Mouse (Mus musculus) adrenal gland, adult 2 months (tissue): ENCODE results near the gene Pygo1. TPM values are rescaled to one million over a fixed set of nuclear protein-coding genes. Genes with fewer than 3 reads are reported as not detected.
A peak's percentile ranks its signal among the peaks of the same experiment; 100 is the strongest.

ENCODE experiments used
- DNase-seq: peaks from one replicate; pipeline ENCODE4 v3.0.0; 2021
- polyA plus RNA-seq: library from polyadenylated mRNA; depleted of rRNA; stranded (reverse); fragments of >200 nt; gene quantifications from 2 replicates; pipeline ENCODE4 v1.2.3, GENCODE M21; 2012
- total RNA-seq, 2 experiments: library from RNA; stranded (reverse); gene quantifications; 2 replicates each; pipeline ENCODE4 v1.2.3; 2021

The Pygo1 gene
- total and polyA plus RNA-seq, 3 experiments = 0.53 to 5.1 (median 2.8) TPM

GRCm38 (mm10) chr9:72935309-72935708, 9.9 kb downstream of the Pygo1 start:
- DNase-seq = no peak

- no peak for DNase-seq
These were observed 10.9 kb downstream of the Pygo1 start for GRCm38 (mm10) chr9:72936301-72936700.

GRCm38 (mm10) chr9:72943424-72943823, 18.0 kb downstream of the Pygo1 start:
- no peak for DNase-seq

GRCm38 (mm10) chr9:72944286-72944685, 18.8 kb downstream of the Pygo1 start:
- no peak for DNase-seq

GRCm38 (mm10) chr9:72947010-72947409, 21.6 kb downstream of the Pygo1 start:
- DNase-seq = no peak

- no peak for DNase-seq
These were observed 24.1 kb downstream of the Pygo1 start for GRCm38 (mm10) chr9:72949572-72949971.

GRCm38 (mm10) chr9:72954746-72955145, 29.3 kb downstream of the Pygo1 start:
- peak; percentile 22 for DNase-seq

GRCm38 (mm10) chr9:72955546-72955945, 30.1 kb downstream of the Pygo1 start:
- DNase-seq = peak; percentile 34

- peak; percentile 85 for DNase-seq
These were observed 33.3 kb downstream of the Pygo1 start, which contains the start of the genes Dyx1c1 and Gm44503 for GRCm38 (mm10) chr9:72958521-72959450. Gene Dyx1c1 (plus strand): TSS chr9:72958785. Gene Gm44503 (plus strand): TSS chr9:72958852.

- DNase-seq = no peak
These were observed 35.9 kb downstream of the Pygo1 start for GRCm38 (mm10) chr9:72961346-72961745.

- DNase-seq = no peak
These were observed 36.5 kb downstream of the Pygo1 start for GRCm38 (mm10) chr9:72961959-72962358.

GRCm38 (mm10) chr9:72968349-72969061, 43.1 kb downstream of the Pygo1 start:
- DNase-seq = peak; percentile 67

- DNase-seq = no peak
These were observed 44.4 kb downstream of the Pygo1 start for GRCm38 (mm10) chr9:72969874-72970273.

- no peak for DNase-seq
These were observed 47.0 kb downstream of the Pygo1 start for GRCm38 (mm10) chr9:72972435-72972834.

GRCm38 (mm10) chr9:72972984-72973383, 47.5 kb downstream of the Pygo1 start:
- DNase-seq = no peak

- DNase-seq = no peak
These were observed 49.3 kb downstream of the Pygo1 start for GRCm38 (mm10) chr9:72974734-72975133.

- no peak for DNase-seq
These were observed 49.8 kb downstream of the Pygo1 start for GRCm38 (mm10) chr9:72975242-72975641.

GRCm38 (mm10) chr9:72983066-72983465, 57.6 kb downstream of the Pygo1 start:
- no peak for DNase-seq

GRCm38 (mm10) chr9:72985250-72986220, 60.1 kb downstream of the Pygo1 start, which contains the start of the genes Ccpg1os and Ccpg1:
Gene Ccpg1os (minus strand): TSS chr9:72985382.
Gene Ccpg1 (plus strand): TSS chr9:72985429.
- DNase-seq = peak; percentile 97

GRCm38 (mm10) chr9:72987703-72988102, 62.3 kb downstream of the Pygo1 start:
- DNase-seq = no peak

GRCm38 (mm10) chr9:72988706-72989105, 63.3 kb downstream of the Pygo1 start:
- no peak for DNase-seq

- DNase-seq = no peak
These were observed 66.0 kb downstream of the Pygo1 start for GRCm38 (mm10) chr9:72991420-72991819.
